ENCODE assay signal across 8 mouse cellular contexts in the genomic region with DNA sequence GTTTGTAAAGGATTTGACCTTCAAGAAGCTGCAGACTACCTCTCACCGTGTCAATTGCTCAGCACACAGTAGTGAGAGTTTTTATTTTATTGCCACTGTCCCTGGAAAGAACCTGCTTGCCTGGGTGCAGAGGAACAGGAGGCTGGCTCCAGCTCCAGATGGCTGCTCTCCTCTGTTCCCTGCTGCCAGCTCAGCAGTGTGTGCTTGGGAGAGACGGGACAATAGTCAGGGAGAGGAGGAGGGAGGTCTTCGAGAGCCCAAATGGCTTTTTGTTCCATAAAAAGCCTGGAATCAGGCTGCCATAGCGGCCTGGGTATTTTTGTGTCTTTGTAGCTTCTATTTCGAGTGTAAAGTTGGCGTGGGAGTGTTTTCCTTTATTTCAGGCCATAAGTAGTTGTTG. TPM values are rescaled to one million over a fixed set of nuclear protein-coding genes. Genes with fewer than 3 reads are reported as not detected.
DNase-seq lines count a peak whose midpoint lies in the region; ATAC-seq lines count a peak whose summit lies in the region.

No protein-coding gene starts in this region.

- H3K36me3 ChIP-seq in heart, embryonic 12.5 days, result no peaks in the 10 kb centered on the region
- no peaks in the 10 kb centered on the region for H3K36me3 ChIP-seq in neural tube, embryonic 14.5 days (ENCODE audit: control insufficient read depth, insufficient read depth, low read length)

- H3K4me2 ChIP-seq in heart, embryonic 12.5 days, result peak overlapping the region; percentile 19; the same call in 1 of the 2 replicates
- no peak overlapping the region for H3K4me2 ChIP-seq in neural tube, embryonic 14.5 days (ENCODE audit: low read depth, low read length)

- no peak for ATAC-seq in heart, embryonic 12.5 days (ENCODE audit: insufficient number of reproducible peaks, low FRiP score)
- peak; percentile 66; the same call in 1 of the 2 replicates for ATAC-seq in neural tube, embryonic 14.5 days (ENCODE audit: low read depth)

- H3K9ac ChIP-seq in heart, embryonic 12.5 days, result no peak overlapping the region
- H3K9ac ChIP-seq in neural tube, embryonic 14.5 days (replicated peaks; ENCODE audit: low read depth, low read length), result no peak overlapping the region

- no peaks in the 10 kb centered on the region for H3K9me3 ChIP-seq in heart, embryonic 12.5 days (replicated peaks)
- no peaks in the 10 kb centered on the region for H3K9me3 ChIP-seq in neural tube, embryonic 14.5 days (ENCODE audit: control insufficient read depth, low read length)

- DNase-seq in adrenal gland, postnatal 14 days, result peak; percentile 10
- DNase-seq in cerebellum, postnatal 36 days, result peak; percentile 13 to 23
- DNase-seq in layer of hippocampus, postnatal 10 days (ENCODE audit: low spot score in 2 of 2), result peak; percentile 41 to 69
- no peak for DNase-seq in spleen, adult 12 weeks (ENCODE audit: low spot score)
- no peak for DNase-seq in B cell, adult 2 months
- DNase-seq in thymus, postnatal 36 days, result no peak

- peaks cover 9% of the 10 kb centered on the region for H3K4me1 ChIP-seq in heart, embryonic 12.5 days (replicated peaks)
- no peaks in the 10 kb centered on the region for H3K4me1 ChIP-seq in neural tube, embryonic 14.5 days (ENCODE audit: control insufficient read depth, insufficient read depth, low read length)

- no peak overlapping the region for H3K4me3 ChIP-seq in heart, embryonic 12.5 days
- H3K4me3 ChIP-seq in neural tube, embryonic 14.5 days (ENCODE audit: low read depth, low read length), result no peak overlapping the region

- peak overlapping the region; percentile 51 for H3K27ac ChIP-seq in heart, embryonic 12.5 days (ENCODE audit: poor library complexity, severe bottlenecking)
- 0 out of 2 replicates have a peak overlapping the region, but pooled peaks have one; percentile 4 for H3K27ac ChIP-seq in neural tube, embryonic 14.5 days (ENCODE audit: low read depth, low read length)

- no peaks in the 10 kb centered on the region for H3K27me3 ChIP-seq in heart, embryonic 12.5 days (replicated peaks)
- H3K27me3 ChIP-seq in neural tube, embryonic 14.5 days (ENCODE audit: control insufficient read depth, insufficient read depth, low read length), result no peaks in the 10 kb centered on the region

- 18% methylated on average over 6 of the region's 6 CpGs for WGBS in heart, embryonic 12.5 days
- WGBS in neural tube, embryonic 14.5 days, result 16% methylated on average over 6 of the region's 6 CpGs

RNA-seq across cellular contexts. Expression of a gene that starts 54.5 kb away (rescaled TPM):
- total RNA-seq in adrenal gland, postnatal 14 days (2021), result not detected in 2 replicates
- polyA plus RNA-seq in heart, embryonic 12.5 days (2016; fragmentation: Nextera tagmentation; extraction: Ambion mirVana), result not detected in 2 replicates
- not detected for total RNA-seq in layer of hippocampus, postnatal 10 days (2021)
- not detected in 2 replicates for polyA plus RNA-seq in neural tube, embryonic 14.5 days (2014; fragmentation: Nextera tagmentation; extraction: Ambion mirVana)

Comparison
In these comparisons a context has a peak if more than half of its experiments do, and no peak if none do; other contexts are left out.
1. DNase-seq: peak in adrenal gland, postnatal 14 days (single experiment), cerebellum, postnatal 36 days (2 of 2) and layer of hippocampus, postnatal 10 days (2 of 2); none in spleen, adult 12 weeks (single experiment), B cell, adult 2 months (0 of 2) and thymus, postnatal 36 days (0 of 2).